Mouse (Mus musculus) macrophage (primary cell): ENCODE results near the gene Zfp422. TPM values are rescaled to one million over a fixed set of nuclear protein-coding genes. Genes with fewer than 3 reads are reported as not detected.
A peak's percentile ranks its signal among the peaks of the same experiment; 100 is the strongest.

ENCODE experiments used
- H3K27ac ChIP-seq: fragments of 350-480 bp; formaldehyde crosslinking; 2 replicates; pipeline ENCODE4 v1.9.0; 2021
- H3K36me3 ChIP-seq: fragments of 350-480 bp; formaldehyde crosslinking; 2 replicates; pipeline ENCODE4 v1.9.0; 2021; ENCODE audit errors: inconsistent target
- H3K4me3 ChIP-seq: fragments of 350-480 bp; formaldehyde crosslinking; 2 replicates; pipeline ENCODE4 v1.9.0; 2021; ENCODE audit errors: inconsistent target
- H3K79me2 ChIP-seq: fragments of 350-480 bp; formaldehyde crosslinking; 2 replicates; pipeline ENCODE4 v1.9.0; 2021; ENCODE audit errors: inconsistent target
- WGBS: methylation state at CpG from one replicate; pipeline ENCODE4 v1.1.7; 2026; ENCODE audit warnings: inconsistent platforms; ENCODE audit not compliant: missing documents; 5-methylcytosine and 5-hydroxymethylcytosine counted together
- polyA plus RNA-seq: library from polyadenylated mRNA; stranded (reverse); fragments of 250-400 nt; gene quantifications from 3 replicates; pipeline ENCODE4 v1.2.4, GENCODE M21; 2018; ENCODE audit warnings: inconsistent platforms
- total RNA-seq, 78 experiments: library from RNA; depleted of rRNA; stranded (reverse); fragments of 250-400 nt; gene quantifications; 1 replicate in 9 of 78; 2 replicates in 24 of 78; 3 replicates in 43 of 78; 4 replicates in 2 of 78; pipeline ENCODE4 v1.2.4; 2018; ENCODE audit warnings: inconsistent platforms in 56 of 78

Zfp422 gene
- 10 to 100 TPM in 6 of 26 experiments, 1 to 10 TPM in 20; 3.0 to 21.1 (median 7.1) TPM for total RNA-seq (2018; cell fraction: chromatin; rRNA removed)
- 10 to 100 TPM in 18 of 26 experiments, 1 to 10 TPM in 8; 6.4 to 17.0 (median 10.7) TPM for total RNA-seq (2018; cell fraction: cytosol; rRNA removed)
- 10 to 100 TPM in 25 of 26 experiments, 1 to 10 TPM in 1; 8.7 to 28.5 (median 14.8) TPM for total RNA-seq (2018; cell fraction: nucleus; rRNA removed)
- polyA plus RNA-seq, result 14.8 to 18.3 TPM (median 15.1 TPM) in 3 replicates

- Histone ChIP-seq H3K79me2 (peaks cover 12% of the 10 kb centered on the region; the same call in 1 of the 2 replicates), H3K4me3 (peak within 1 kb of the TSS; percentile 74), H3K27ac (peak within 1 kb of the TSS; percentile 35), H3K36me3 (no peaks in the 10 kb centered on the region; the same call in 1 of the 2 replicates)
- WGBS, result 1% methylated on average over 56 of the region's 56 CpGs
Measured at GRCm38 (mm10) chr6:116628539-116629171, at the start of gene Zfp422. TSS of gene Zfp422 (minus strand) at chr6:116628999.

- 86% methylated on average over 6 of the region's 6 CpGs for WGBS
- H3K27ac ChIP-seq, result no peak overlapping the region
- no peaks in the 10 kb centered on the region for H3K36me3 ChIP-seq
- peaks cover 13% of the 10 kb centered on the region for H3K79me2 ChIP-seq
- H3K4me3 ChIP-seq, result no peak overlapping the region
Measured at GRCm38 (mm10) chr6:116677321-116677720, 48.5 kb upstream of the Zfp422 start.

GRCm38 (mm10) chr6:116676355-116676913, 47.6 kb upstream of the Zfp422 start:
- no peak overlapping the region for H3K4me3 ChIP-seq
- H3K27ac ChIP-seq, result no peak overlapping the region
- H3K36me3 ChIP-seq, result no peaks in the 10 kb centered on the region
- H3K79me2 ChIP-seq, result peaks cover 22% of the 10 kb centered on the region
- 63% methylated on average over 10 of the region's 10 CpGs for WGBS

GRCm38 (mm10) chr6:116674283-116674886, 45.6 kb upstream of the Zfp422 start:
- Histone ChIP-seq H3K27ac (peak overlapping the region; percentile 90), H3K4me3 (peak overlapping the region; percentile 74), H3K79me2 (peaks cover 42% of the 10 kb centered on the region), H3K36me3 (no peaks in the 10 kb centered on the region)
- WGBS, result 9% methylated on average over 16 of the region's 16 CpGs

GRCm38 (mm10) chr6:116673471-116674282, 44.9 kb upstream of the Zfp422 start, which contains the start of gene Rassf4:
TSS of gene Rassf4 (minus strand) at chr6:116673952.
- Histone ChIP-seq H3K36me3 (no peaks in the 10 kb centered on the region), H3K79me2 (peaks cover 49% of the 10 kb centered on the region), H3K4me3 (peak within 1 kb of the TSS; percentile 74), H3K27ac (peak within 1 kb of the TSS; percentile 90)
- 4% methylated on average over 42 of the region's 44 CpGs for WGBS

GRCm38 (mm10) chr6:116672349-116672748, 43.5 kb upstream of the Zfp422 start:
- H3K36me3 ChIP-seq, result no peaks in the 10 kb centered on the region
- H3K4me3 ChIP-seq, result peak overlapping the region; percentile 74
- WGBS, result 38% methylated on average over 5 of the region's 5 CpGs
- peaks cover 63% of the 10 kb centered on the region for H3K79me2 ChIP-seq
- peak overlapping the region; percentile 90 for H3K27ac ChIP-seq

GRCm38 (mm10) chr6:116671768-116672167, 43.0 kb upstream of the Zfp422 start:
- WGBS, result 94% methylated on average over 3 of the region's 4 CpGs
- Histone ChIP-seq H3K36me3 (no peaks in the 10 kb centered on the region), H3K79me2 (peaks cover 69% of the 10 kb centered on the region), H3K4me3 (peak overlapping the region; percentile 74), H3K27ac (peak overlapping the region; percentile 90)

GRCm38 (mm10) chr6:116671031-116671430, 42.2 kb upstream of the Zfp422 start:
- peak overlapping the region; percentile 90 for H3K27ac ChIP-seq
- H3K79me2 ChIP-seq, result peaks cover 76% of the 10 kb centered on the region
- 75% methylated on average over 5 of the region's 5 CpGs for WGBS
- H3K36me3 ChIP-seq, result no peaks in the 10 kb centered on the region
- H3K4me3 ChIP-seq, result peak overlapping the region; percentile 74

- Histone ChIP-seq H3K79me2 (peaks cover 85% of the 10 kb centered on the region), H3K27ac (peak overlapping the region; percentile 90), H3K36me3 (no peaks in the 10 kb centered on the region), H3K4me3 (peak overlapping the region; percentile 74; the same call in 1 of the 2 replicates)
- 32% methylated on average over 6 of the region's 6 CpGs for WGBS
Measured at GRCm38 (mm10) chr6:116670144-116670543, 41.3 kb upstream of the Zfp422 start.

GRCm38 (mm10) chr6:116668682-116669470, 40.1 kb upstream of the Zfp422 start:
- peak overlapping the region; percentile 90 for H3K27ac ChIP-seq
- H3K4me3 ChIP-seq, result no peak overlapping the region
- 19% methylated on average over 11 of the region's 11 CpGs for WGBS
- no peaks in the 10 kb centered on the region for H3K36me3 ChIP-seq
- peaks cover 97% of the 10 kb centered on the region for H3K79me2 ChIP-seq

- 73% methylated on average over 3 of the region's 3 CpGs for WGBS
- Histone ChIP-seq H3K79me2 (peaks cover 100% of the 10 kb centered on the region), H3K36me3 (peaks cover 2% of the 10 kb centered on the region; the same call in 1 of the 2 replicates), H3K4me3 (no peak overlapping the region), H3K27ac (peak overlapping the region; percentile 83; the same call in 1 of the 2 replicates)
Measured at GRCm38 (mm10) chr6:116667382-116667781, 38.6 kb upstream of the Zfp422 start.

GRCm38 (mm10) chr6:116666892-116667291, 38.1 kb upstream of the Zfp422 start:
- H3K4me3 ChIP-seq, result no peak overlapping the region
- H3K79me2 ChIP-seq, result peaks cover 100% of the 10 kb centered on the region
- H3K36me3 ChIP-seq, result peaks cover 7% of the 10 kb centered on the region; the same call in 1 of the 2 replicates
- WGBS, result 92% methylated on average over 3 of the region's 3 CpGs
- H3K27ac ChIP-seq, result peak overlapping the region; percentile 83

- peaks cover 100% of the 10 kb centered on the region for H3K79me2 ChIP-seq
- H3K27ac ChIP-seq, result peak overlapping the region; percentile 83
- 44% methylated on average over 12 of the region's 12 CpGs for WGBS
- peaks cover 14% of the 10 kb centered on the region; the same call in 1 of the 2 replicates for H3K36me3 ChIP-seq
- H3K4me3 ChIP-seq, result no peak overlapping the region
Measured at GRCm38 (mm10) chr6:116666085-116666750, 37.4 kb upstream of the Zfp422 start.
